Mouse (Mus musculus): ENCODE data around the gene Pdzd7. TPM values are rescaled to one million over a fixed set of nuclear protein-coding genes. Genes with fewer than 3 reads are reported as not detected.

The Pdzd7 gene
- not detected for polyA plus RNA-seq (2017; shearing (Covaris generic))

GRCm38 (mm10) chr19:45045651-45046050, at the start of gene Pdzd7:
TSS of gene Pdzd7 (minus strand) at chr19:45045717.
- no peak for ATAC-seq

GRCm38 (mm10) chr19:45081841-45082550, 36.5 kb upstream of the Pdzd7 start:
- ATAC-seq: no peak

GRCm38 (mm10) chr19:45081279-45081678, 35.8 kb upstream of the Pdzd7 start:
- peak; percentile 35 for ATAC-seq

- no peak for ATAC-seq
Observed at GRCm38 (mm10) chr19:45080711-45081110, 35.2 kb upstream of the Pdzd7 start.

GRCm38 (mm10) chr19:45079769-45080515, 34.4 kb upstream of the Pdzd7 start:
- peak; percentile 54 for ATAC-seq

- no peak for ATAC-seq
Observed at GRCm38 (mm10) chr19:45078971-45079764, 33.7 kb upstream of the Pdzd7 start.

- ATAC-seq: no peak
Observed at GRCm38 (mm10) chr19:45077742-45078645, 32.5 kb upstream of the Pdzd7 start.

- no peak for ATAC-seq
Observed at GRCm38 (mm10) chr19:45076586-45077510, 31.3 kb upstream of the Pdzd7 start.

GRCm38 (mm10) chr19:45076036-45076575, 30.6 kb upstream of the Pdzd7 start:
- ATAC-seq: no peak

- no peak for ATAC-seq
Observed at GRCm38 (mm10) chr19:45075323-45076035, 30.0 kb upstream of the Pdzd7 start.

- ATAC-seq: peak; percentile 70
Observed at GRCm38 (mm10) chr19:45074580-45075322, 29.2 kb upstream of the Pdzd7 start, which contains the start of gene Kazald1. TSS of gene Kazald1 (plus strand) at chr19:45075241.

GRCm38 (mm10) chr19:45073871-45074542, 28.5 kb upstream of the Pdzd7 start:
- ATAC-seq: peak; percentile 57

GRCm38 (mm10) chr19:45067758-45068510, 22.4 kb upstream of the Pdzd7 start:
- no peak for ATAC-seq

- no peak for ATAC-seq
Observed at GRCm38 (mm10) chr19:45067170-45067569, 21.7 kb upstream of the Pdzd7 start.

- no peak for ATAC-seq
Observed at GRCm38 (mm10) chr19:45065226-45065625, 19.7 kb upstream of the Pdzd7 start.

GRCm38 (mm10) chr19:45063565-45064292, 18.2 kb upstream of the Pdzd7 start:
- peak; percentile 73 for ATAC-seq

- ATAC-seq: no peak
Observed at GRCm38 (mm10) chr19:45058841-45059240, 13.3 kb upstream of the Pdzd7 start.
